Mouse (Mus musculus) heart, postnatal 25 days (tissue): ENCODE measurements around the gene Tubgcp3. TPM values are rescaled to one million over a fixed set of nuclear protein-coding genes. Genes with fewer than 3 reads are reported as not detected.
"Not testable (repeated sequence)": the region's sequence is repeated elsewhere in the genome, so short reads cannot be mapped to it uniquely, and the experiment has no call there.

Experiments
- DNase-seq: peaks from one replicate; pipeline ENCODE4 v3.0.0; 2022; ENCODE audit warnings: low spot score
- intact Hi-C: fragments of 180-260 bp; cut with DNase I; formaldehyde crosslinking; loops from one replicate; pipeline ENCODE4 v1.15.1; 2025
- total RNA-seq, 2 experiments: library from RNA; stranded (reverse); gene quantifications; 2 replicates each; pipeline ENCODE4 v1.2.3; 2021

Tubgcp3 gene
- total RNA-seq: 10 to 100 TPM; 11.1 to 12.6 TPM

DNA sequence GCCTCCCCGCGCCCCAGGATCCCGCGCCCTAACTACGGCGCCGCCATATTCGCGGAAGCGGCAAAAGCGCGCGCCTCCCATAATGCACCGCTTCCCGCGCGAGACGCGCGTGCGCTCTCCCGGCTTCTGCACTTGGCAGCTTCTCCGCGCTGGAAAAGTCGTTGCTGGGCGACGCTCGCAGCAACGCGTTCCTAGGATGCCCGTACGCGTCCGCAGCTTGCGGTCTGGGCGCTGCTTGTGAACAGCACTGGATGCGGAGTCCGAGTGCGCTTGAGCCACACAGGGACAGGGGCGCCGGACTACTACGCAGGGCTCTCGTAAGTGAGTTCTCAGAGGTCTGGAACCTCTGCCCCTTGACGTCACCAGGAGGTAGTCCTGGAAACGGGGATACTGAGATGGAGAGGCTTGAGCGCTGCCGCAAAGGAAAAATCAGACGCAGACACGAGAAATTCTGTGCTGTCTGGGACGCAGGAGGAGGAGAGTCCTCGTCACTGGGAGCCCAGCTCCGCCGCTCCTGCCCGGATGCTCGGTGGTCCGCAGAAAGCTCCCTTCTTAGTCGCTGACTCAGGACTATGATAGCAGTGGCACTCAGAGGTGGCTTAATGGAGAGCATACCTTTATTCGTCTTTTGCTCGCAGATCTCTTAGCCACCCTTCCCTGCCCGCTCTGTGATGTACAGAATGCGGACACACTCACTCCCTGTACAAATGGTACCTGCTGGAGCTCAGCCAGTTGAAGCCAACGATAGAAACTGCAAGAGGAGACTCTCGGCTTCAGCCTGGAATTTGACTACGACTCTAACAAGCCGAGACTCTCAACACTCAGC, at the start of gene Tubgcp3:
Tubgcp3 (minus strand) TSS at position 193 of the 826 bp plus-strand sequence.
- peak; percentile 75 for DNase-seq
- intact Hi-C loops: no loop called here

DNA sequence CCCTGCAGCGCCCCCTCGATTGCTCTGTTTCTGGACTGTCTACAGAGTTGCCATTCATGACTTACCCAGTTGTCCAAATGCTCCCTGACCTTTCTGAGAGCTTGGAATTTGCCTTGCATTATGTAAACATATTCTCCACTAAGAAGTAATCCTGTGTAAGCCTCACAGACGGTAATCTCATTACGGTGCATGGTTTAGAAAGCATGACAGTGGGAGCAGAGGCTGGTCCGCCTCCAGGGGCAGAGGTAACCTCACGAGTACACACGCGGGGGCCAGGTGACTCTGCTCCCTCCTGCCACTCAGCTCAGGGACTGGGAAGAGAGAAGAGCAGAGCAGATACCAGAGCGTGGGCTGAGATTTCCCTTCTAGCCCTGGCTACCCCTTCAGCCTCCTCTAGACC, 47.0 kb upstream of the Tubgcp3 start:
- intact Hi-C loops: no loop called here
- DNase-seq: no peak

DNA sequence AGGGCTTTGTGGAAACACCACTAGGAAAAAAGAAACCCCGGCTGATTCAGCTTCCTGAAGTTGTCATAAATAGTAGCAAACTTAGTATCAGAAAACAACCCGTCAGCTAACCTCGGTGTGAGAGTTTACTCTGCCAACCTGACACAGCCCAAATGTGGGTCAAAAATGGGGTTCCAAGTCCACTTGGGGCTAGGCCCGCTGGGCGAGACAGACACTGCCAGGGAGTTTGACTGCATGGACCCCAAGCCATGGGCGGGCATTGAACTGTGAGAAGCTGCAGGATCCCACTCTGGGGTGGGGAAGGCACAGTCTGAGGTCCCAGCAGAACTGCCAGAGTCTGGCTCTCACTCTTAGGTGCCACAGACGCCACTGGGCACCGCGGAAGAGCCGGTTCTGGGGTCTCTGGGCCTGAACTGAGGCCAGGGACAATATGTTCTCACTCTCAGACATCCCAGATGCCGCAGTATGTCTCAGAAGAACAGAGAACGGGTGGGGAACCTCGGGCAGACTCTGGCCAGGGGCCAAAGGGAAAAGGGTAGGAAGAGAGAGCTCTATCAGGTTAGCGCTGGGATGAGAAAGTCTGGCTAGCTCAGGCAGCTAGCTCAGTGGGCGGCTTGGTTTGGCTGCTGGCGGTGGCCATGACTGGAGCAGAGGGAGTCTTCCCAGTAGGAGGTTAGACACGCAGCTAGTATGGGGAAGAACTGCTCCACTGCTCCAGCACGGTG, 44.0 kb upstream of the Tubgcp3 start:
- no peak for DNase-seq
- intact Hi-C loops: no loop called here

DNA sequence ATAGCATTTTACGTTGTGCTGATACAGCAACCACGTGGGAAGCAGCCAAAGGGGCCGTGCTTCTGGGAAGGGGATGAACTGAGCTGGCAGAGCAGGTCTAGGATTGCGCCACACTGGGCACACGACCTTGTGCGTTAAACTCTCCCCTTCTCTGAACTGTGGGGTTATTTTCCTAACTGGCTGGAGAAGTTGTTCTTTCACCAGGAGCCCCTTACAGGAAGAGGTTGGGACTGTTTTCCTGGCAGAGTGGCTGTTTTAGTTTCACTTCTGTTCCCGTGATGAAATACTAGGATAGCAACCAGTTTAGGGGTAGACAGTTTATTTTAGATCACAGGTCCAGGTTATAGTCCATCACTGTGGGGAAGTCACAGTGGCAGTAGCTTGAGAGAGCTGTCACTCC, 39.6 kb upstream of the Tubgcp3 start:
- no peak for DNase-seq
- intact Hi-C loops: no loop called here

DNA sequence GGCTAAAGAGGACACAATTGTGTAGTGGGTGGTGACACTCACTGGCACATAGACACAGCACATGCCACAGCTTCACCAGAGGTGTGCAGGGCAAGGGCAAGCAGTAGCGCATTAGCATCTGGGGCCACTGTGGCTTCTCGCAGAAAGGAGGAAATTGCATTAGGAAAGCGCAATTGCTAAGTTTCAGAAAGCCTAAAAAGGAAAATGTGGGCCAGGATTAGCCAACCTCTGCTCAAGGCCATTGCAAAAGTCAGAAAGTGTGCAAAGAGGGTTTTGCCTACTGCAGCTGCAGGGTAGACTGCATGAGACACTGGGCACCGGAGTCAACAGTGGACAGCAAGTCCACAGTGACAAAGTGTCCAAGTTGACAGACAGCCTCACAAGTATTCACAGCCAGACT, 31.5 kb upstream of the Tubgcp3 start:
- intact Hi-C loops: no loop called here
- no peak for DNase-seq

DNA sequence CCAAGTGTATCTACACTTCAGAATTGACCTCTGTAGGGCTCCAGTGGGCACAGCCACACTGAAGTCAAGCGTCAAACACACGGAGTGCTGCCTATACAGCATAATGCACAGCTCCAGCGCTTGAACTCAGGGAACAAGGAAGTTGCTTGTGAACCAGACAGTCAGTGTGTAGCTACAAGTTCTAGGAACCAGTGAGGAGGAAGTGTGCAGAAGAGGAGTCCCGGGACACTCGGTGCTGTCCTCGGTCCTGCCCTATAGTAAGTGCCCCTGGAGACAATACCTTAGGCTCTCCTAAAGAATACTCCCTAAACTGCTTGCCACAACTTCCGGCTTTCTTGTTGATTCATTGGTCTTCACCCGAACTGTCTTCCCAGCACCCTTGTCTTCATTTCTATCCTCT, 30.2 kb upstream of the Tubgcp3 start:
- no peak for DNase-seq
- intact Hi-C loops: no loop called here

DNA sequence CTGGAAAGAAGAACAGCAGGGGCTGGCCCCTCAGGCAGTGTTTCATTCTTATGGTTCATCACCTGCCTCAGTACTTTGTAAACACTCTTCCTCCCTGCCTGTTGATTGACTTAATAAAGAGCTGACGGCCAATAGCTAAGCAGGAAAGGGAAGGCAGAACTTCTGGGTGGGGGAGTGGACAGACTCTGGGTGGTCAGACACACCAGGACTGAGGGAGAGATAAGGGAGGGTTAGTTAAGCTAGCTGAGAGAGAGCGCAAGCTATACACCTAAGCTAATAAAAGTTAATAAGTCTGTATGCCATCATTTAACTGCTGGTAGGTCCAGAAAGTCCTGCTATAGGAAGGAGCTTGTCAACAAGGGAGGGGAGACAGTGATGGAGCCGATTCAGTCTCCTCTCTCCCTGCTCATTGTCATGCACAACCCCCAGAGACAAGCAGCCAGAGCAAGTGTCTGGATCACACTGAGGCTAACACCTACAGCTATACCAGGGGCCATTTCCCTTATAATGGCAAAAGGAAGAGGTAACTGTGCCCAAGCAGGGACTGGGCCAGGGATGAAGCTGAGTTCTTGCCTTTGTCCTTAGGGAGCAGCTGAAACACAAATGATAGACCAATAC, 26.7 kb upstream of the Tubgcp3 start:
- intact Hi-C loops: no loop called here
- DNase-seq: no peak

DNA sequence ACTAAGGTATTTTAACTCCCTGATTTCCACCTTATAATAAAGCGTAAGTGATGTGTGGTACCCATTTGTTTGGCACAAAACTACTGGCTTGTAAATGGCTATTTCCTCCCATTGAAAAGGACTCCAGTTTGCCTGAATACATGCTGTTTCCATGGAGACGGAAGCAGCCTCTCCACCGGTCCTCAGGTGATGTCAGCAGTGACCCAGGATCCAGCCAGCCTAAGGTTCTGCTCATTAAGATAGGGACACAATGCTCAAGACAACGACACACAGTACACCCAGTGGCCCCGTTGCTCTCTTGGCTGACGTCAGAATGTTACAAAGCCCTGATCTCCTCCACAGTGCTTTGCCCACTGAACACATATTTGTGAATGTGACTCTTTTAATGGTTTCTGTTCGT, 16.8 kb upstream of the Tubgcp3 start:
- intact Hi-C loops: no loop called here
- no peak for DNase-seq

DNA sequence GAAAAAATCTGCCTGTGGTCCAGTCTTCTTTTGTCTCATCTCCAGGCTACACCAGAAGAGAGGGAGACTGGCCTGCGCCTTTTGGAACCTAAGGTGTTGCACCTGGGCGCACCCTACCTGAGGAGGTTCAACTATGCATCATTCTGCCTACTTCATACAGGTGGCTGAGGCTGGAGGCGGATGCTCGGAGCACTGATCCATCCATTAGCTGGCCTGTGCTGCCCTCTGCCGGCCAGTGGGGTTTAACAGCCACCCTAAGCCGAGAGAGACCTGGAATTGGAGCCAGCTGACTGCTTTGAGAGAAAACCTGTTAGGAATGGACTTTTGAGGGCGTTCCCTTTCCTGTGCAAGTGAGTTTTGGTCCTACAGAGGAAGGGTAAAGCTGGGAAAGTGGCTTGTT, 5.5 kb upstream of the Tubgcp3 start:
- peak; percentile 11 for DNase-seq
- intact Hi-C loops: loop anchor here (1.0 to 5.0 kb wide), 3 partner anchors 115 to 719 kb away; no protein-coding TSS in a partner anchor

DNA sequence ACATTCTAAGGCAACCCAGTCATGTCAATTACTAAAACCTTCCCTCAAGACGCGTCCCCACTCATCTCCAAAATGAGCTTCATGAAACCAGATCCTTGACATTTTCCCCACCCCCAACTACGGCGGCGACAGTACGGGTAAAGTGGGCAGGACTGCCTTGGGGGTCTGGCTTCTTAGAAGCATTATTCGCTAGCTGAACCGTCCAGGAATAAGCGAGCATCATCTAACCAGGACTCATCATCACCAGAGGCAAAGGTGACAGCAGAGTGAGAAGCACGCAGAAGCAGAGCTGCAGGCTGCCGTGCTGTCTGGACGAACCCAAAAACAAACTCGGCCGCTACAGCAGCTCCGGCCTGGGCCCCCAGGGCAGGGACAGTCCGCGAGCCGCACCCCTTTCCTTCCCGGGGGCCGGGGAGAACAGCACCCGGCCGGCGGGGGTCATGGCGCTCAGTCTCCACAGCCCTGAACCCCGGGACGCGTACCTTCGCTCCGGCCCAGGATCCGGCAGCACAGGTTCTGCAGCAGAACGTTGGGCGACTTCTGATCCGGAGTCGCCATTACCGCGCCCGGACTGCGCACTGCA, 484 bp downstream of the Tubgcp3 start:
- intact Hi-C loops: no loop called here
- peak; percentile 3 for DNase-seq

DNA sequence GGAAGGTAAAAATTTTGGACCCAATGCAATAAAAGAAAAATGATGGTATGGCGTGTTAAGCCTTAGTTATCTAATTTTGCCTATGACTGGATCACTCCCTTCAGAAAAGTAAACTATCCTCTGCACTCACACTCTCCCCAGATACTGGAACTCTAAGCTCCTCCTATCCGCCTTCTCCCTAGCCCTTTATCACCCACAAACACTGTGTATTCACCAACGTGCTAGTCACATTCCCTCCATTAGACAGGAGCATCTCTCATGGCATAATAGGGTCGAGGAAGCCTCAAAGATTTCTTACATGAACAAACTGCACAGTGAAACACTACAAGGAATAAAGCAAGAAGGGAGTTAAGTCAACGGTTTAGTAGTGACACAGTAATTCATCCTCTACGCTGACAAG, 1.1 kb downstream of the Tubgcp3 start:
- intact Hi-C loops: no loop called here
- DNase-seq: no peak

DNA sequence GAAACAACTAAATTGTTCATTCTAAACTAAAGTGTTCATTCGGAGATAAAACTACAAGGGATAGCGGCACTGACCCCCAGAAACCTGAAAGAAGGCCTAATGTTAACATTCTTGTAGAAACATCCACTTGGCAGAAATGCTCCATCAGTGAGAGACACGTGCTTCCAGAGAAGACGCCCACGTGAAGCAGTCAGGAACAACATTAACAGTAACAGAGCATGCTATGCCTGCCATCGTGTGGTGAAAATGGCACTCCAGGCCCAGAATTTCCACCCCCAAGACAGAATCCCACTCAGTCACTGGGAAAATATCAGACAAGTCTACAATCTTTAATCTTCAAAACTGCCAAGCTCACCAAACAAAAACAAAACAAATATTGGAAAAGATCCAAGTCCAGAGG, 3.2 kb downstream of the Tubgcp3 start:
- DNase-seq: no peak
- intact Hi-C loops: no loop called here

DNA sequence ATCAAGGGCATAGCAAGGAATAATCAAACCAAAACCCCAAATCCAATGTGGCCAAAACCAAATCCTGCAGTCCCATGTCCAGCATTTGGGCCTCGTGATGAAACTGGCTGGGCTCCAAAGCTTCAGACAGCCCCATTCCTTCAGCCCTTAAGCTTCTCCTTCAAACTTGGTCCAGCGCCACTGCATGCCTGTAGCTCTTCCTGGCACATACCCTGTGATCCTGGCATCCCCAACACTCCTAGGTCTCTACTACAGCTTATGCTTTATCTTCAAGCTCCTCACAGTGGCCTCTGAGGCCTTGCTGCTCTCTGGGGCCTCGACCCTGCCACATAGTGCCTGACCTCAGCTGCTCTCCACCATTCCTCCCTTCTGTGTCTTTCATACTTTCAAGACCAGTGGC, 5.5 kb downstream of the Tubgcp3 start:
- intact Hi-C loops: not testable (repeated sequence)
- peak; percentile 8 for DNase-seq

DNA sequence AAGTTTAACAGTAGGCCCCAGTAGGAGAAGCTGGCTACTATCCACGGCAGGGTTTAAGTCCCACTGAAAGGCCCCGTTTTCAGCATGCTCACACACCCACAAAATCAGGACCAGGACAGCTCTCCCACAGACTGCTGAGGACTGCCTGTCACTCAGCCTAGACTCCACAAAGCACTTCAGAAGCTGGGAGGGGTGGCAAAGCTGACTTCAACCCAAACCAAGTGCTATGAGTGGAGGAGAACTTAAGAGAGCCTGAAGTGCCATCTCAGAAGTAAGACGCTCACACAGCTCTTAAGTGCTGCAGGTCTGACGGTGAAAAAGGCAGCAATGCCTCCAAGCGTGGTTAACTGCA, 9.0 kb downstream of the Tubgcp3 start:
- DNase-seq: no peak
- intact Hi-C loops: no loop called here

DNA sequence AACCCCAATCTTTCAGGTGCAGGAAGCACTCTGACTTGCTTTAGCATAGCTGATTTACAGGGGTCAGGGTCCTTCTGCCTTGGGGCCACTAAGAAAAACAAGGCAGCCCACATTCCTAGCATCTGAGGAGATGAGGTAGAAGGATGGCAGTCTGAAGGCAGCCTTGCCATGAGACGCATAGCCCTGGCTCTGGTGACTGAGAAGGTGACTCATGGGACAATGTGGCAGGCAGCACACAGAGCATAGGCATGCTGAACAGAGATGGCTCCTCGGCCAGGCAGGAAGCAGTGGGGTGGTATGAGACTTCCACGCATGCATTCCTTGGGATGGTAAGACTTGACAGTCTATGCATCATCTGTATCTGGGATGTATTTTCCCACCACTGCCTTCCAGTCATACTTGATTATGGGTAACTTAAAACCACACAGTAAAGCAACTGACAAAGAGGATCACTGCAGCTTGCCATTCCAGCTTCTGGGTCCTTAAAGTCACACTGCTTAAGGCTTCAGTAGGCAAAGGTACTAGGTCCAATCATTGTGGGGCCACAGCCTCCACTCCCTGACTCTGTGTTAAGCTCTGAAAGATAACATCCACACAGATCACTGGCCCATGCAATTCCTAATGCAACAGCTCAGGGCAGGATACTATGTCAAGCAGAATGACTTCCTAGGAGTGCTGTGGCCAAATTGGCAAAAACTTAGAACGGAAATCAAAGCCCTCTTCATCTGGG, 9.5 kb downstream of the Tubgcp3 start:
- intact Hi-C loops: no loop called here
- no peak for DNase-seq

DNA sequence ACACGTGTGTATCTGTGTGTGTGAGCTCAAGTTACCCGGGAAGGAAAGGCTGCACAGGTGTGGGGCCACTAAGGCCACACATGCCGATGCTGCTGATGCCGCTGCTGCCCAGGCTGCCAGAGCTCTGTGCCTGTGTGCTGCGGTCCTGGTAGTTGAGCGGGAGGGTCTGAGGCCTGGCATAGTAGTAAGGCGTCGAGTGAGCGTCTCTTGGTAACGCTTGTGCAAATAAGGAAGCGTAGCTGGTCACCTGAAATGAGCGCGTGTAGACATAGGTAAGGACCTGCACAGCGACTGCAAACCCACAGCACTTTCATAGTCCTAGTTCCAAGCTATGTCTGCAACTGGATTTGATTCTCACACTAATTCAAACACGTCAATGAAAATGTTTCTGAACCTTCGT, 14.6 kb downstream of the Tubgcp3 start:
- intact Hi-C loops: no loop called here
- no peak for DNase-seq

DNA sequence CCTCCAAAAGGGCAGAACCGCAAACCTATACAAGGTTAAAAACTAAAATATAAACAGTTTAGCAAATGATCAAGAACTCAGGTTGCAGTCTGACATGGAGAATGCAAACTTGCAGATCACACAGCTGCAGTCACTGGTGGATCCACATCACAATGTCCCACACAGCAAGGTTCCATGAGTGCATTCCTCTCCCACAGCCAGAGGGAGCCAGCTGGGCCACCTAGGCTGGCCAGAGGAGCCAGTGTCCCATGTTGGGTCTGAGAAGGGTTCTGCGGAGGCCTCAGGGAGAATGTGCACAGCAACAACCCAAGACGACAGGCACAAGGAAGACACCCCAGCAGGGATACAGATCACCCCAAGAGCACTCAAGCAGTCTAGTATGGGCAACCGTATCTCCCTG, 20.8 kb downstream of the Tubgcp3 start:
- intact Hi-C loops: no loop called here
- no peak for DNase-seq

DNA sequence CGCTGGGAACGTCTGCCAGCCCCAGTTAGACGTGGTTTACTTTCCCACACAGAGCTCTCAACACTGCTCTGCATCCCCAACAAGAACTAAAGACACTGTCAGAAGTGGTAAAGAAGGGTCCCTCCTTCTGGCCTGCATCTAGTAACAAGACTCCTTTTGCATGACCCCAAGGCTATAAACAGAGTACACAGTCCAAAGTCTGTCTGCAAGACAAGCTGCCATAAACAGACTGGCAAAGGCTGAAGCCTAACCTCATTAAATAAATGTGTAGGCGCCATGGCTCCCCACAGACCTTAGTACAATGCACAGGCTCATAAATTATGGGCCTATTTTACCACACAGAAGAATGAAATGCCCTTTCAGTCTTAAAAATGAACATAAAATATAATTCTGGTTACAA, 21.6 kb downstream of the Tubgcp3 start:
- intact Hi-C loops: no loop called here
- DNase-seq: no peak

DNA sequence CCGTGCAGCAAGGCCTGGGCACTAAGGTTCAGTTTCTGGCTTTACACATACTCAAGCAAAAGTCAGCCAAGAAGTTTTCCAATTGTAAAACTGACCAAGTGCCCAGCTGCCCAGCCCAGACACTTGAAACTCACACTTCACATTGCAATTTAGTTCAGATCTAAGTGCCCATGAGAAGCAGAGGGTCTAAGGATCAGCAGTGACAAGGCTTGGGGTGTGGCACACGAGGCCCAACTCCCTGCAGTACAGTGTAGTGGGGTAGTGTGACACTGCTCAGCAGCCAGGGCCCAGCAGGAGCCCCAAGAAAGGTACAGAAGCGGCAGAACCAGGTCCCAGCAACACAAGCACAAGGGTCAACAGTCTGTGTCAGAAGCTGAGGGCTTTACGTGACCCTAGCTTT, 23.1 kb downstream of the Tubgcp3 start:
- DNase-seq: no peak
- intact Hi-C loops: no loop called here

DNA sequence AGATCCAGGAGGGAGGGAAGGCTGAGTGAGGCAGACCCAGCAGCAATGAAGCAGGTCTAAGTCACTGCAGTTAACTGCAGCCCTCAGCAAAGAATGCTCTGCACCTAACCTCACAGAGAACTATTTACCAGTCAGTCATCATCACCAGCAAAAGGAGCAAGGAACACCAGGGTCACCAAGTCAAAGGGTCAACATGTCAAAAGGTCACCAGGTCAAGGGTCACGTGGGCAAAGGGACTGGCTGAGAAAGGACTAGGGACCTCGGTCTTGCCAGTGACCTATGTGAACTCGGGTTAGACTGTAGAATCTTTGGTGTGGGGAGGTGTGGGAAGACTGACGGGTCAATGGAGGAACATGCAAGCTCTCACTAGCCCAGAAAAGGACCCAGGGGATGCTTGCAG, 25.5 kb downstream of the Tubgcp3 start:
- intact Hi-C loops: no loop called here
- DNase-seq: no peak
